Mouse (Mus musculus): ENCODE results near the gene Dnajc30. TPM values are rescaled to one million over a fixed set of nuclear protein-coding genes. Genes with fewer than 3 reads are reported as not detected.

Gene Dnajc30
- 10 to 100 TPM; 41.6 to 42.9 TPM for total RNA-seq (2021)
- long read RNA-seq, experiment 1, transcript Dnajc30-201 (1 exons, 1,661 nt), result major isoform, 51 of 54 reads
- long read RNA-seq, experiment 1, partial matches to known transcripts, result 2 of 54 reads
- long read RNA-seq, experiment 1, other reads (novel, unspliced or antisense), result 1 of 54 reads
- long read RNA-seq, experiment 2, transcript Dnajc30-201 (1 exons, 1,661 nt), result major isoform, 33 of 33 reads
- long read RNA-seq, experiment 2, partial matches to known transcripts, result 0 of 33 reads
- long read RNA-seq, experiment 2, other reads (novel, unspliced or antisense), result 0 of 33 reads

- DNase-seq (ENCODE audit: low spot score in 2 of 2), result peak; percentile 98 to 99
- intact Hi-C loops (cut with DNase I), result loop anchor here (5.0 kb wide), 1 partner anchor 42 kb away; the partner anchor contains the start of gene Stx1a
These were observed at the start of gene Dnajc30 for GRCm38 (mm10) chr5:135063629-135064381. Gene Dnajc30 (plus strand): TSS chr5:135064202.

GRCm38 (mm10) chr5:135015497-135015896 is 48.5 kb upstream of the Dnajc30 start:
- peak; percentile 90 to 95 for DNase-seq (ENCODE audit: low spot score in 2 of 2)
- intact Hi-C loops (cut with DNase I), result loop anchor here (5.0 kb wide), 1 partner anchor 37 kb away; no protein-coding TSS in a partner anchor

- intact Hi-C loops (cut with DNase I), result loop anchor here (2.0 to 5.0 kb wide), 2 partner anchors 36 to 61 kb away; no protein-coding TSS in a partner anchor
- DNase-seq (ENCODE audit: low spot score in 2 of 2), result no peak
These were observed 47.7 kb upstream of the Dnajc30 start for GRCm38 (mm10) chr5:135016224-135016759.

- DNase-seq (ENCODE audit: low spot score in 2 of 2), result no peak
- intact Hi-C loops (cut with DNase I), result loop anchor here (5.0 kb wide), 1 partner anchor 40 kb away; the partner anchor contains the start of genes Bud23 and Dnajc30
These were observed 42.2 kb upstream of the Dnajc30 start for GRCm38 (mm10) chr5:135021814-135022213.

GRCm38 (mm10) chr5:135023344-135024173 is 40.4 kb upstream of the Dnajc30 start, which contains the start of gene Stx1a:
Gene Stx1a (plus strand): TSS chr5:135023482.
- DNase-seq (ENCODE audit: low spot score in 2 of 2), result peak; percentile 77 to 89
- intact Hi-C loops (cut with DNase I), result loop anchor here (5.0 kb wide), 1 partner anchor 39 kb away; the partner anchor contains the start of genes Bud23 and Dnajc30

GRCm38 (mm10) chr5:135024665-135025224 is 39.3 kb upstream of the Dnajc30 start:
- DNase-seq (ENCODE audit: low spot score in 2 of 2), result no peak
- intact Hi-C loops (cut with DNase I), result loop anchor here (5.0 kb wide), 1 partner anchor 38 kb away; the partner anchor contains the start of genes Bud23 and Dnajc30

GRCm38 (mm10) chr5:135025899-135026298 is 38.1 kb upstream of the Dnajc30 start:
- intact Hi-C loops (cut with DNase I), result no loop called here
- peak; percentile 66 to 73 for DNase-seq (ENCODE audit: low spot score in 2 of 2)

- intact Hi-C loops (cut with DNase I), result no loop called here
- DNase-seq (ENCODE audit: low spot score in 2 of 2), result peak; percentile 63 to 71
These were observed 34.8 kb upstream of the Dnajc30 start for GRCm38 (mm10) chr5:135029007-135029854.

GRCm38 (mm10) chr5:135032581-135032980 is 31.4 kb upstream of the Dnajc30 start:
- intact Hi-C loops (cut with DNase I), result no loop called here
- DNase-seq (ENCODE audit: low spot score in 2 of 2), result no peak

- intact Hi-C loops (cut with DNase I), result no loop called here
- DNase-seq (ENCODE audit: low spot score in 2 of 2), result no peak
These were observed 29.4 kb upstream of the Dnajc30 start for GRCm38 (mm10) chr5:135034593-135034992.

GRCm38 (mm10) chr5:135035608-135036359 is 28.2 kb upstream of the Dnajc30 start:
- DNase-seq (ENCODE audit: low spot score in 2 of 2), result peak; percentile 70 to 79
- intact Hi-C loops (cut with DNase I), result no loop called here

GRCm38 (mm10) chr5:135037946-135038345 is 26.1 kb upstream of the Dnajc30 start:
- intact Hi-C loops (cut with DNase I), result no loop called here
- DNase-seq (ENCODE audit: low spot score in 2 of 2), result no peak

- DNase-seq (ENCODE audit: low spot score in 2 of 2), result peak in 1 of 2 experiments; percentile 48
- intact Hi-C loops (cut with DNase I), result no loop called here
These were observed 24.5 kb upstream of the Dnajc30 start for GRCm38 (mm10) chr5:135039541-135039940.

- intact Hi-C loops (cut with DNase I), result no loop called here
- peak in 1 of 2 experiments; percentile 51 for DNase-seq (ENCODE audit: low spot score in 2 of 2)
These were observed 23.9 kb upstream of the Dnajc30 start for GRCm38 (mm10) chr5:135040059-135040458.

- intact Hi-C loops (cut with DNase I), result no loop called here
- peak; percentile 44 to 50 for DNase-seq (ENCODE audit: low spot score in 2 of 2)
These were observed 23.2 kb upstream of the Dnajc30 start for GRCm38 (mm10) chr5:135040777-135041176.

GRCm38 (mm10) chr5:135042105-135042788 is 21.8 kb upstream of the Dnajc30 start:
- intact Hi-C loops (cut with DNase I), result no loop called here
- no peak for DNase-seq (ENCODE audit: low spot score in 2 of 2)

GRCm38 (mm10) chr5:135044575-135044974 is 19.4 kb upstream of the Dnajc30 start:
- no peak for DNase-seq (ENCODE audit: low spot score in 2 of 2)
- intact Hi-C loops (cut with DNase I), result no loop called here
